Mouse (Mus musculus) limb, embryonic 10.5 days (tissue): ENCODE results near the gene Aicda. TPM values are rescaled to one million over a fixed set of nuclear protein-coding genes. Genes with fewer than 3 reads are reported as not detected.
"Not testable (repeated sequence)": the region's sequence is repeated elsewhere in the genome, so short reads cannot be mapped to it uniquely, and the experiment has no call there.

ENCODE experiments used
- DNase-seq: peaks from one replicate; pipeline ENCODE4 v3.0.0-alpha.2; 2017; ENCODE audit warnings: low spot score
- H3K27ac ChIP-seq: fragments of 300-500 bp; sonication (generic); 2 replicates; pipeline ENCODE4 v1.5.1; 2016; ENCODE audit warnings: mild to moderate bottlenecking
- H3K27me3 ChIP-seq: fragments of 300-500 bp; sonication (generic); 2 replicates; pipeline ENCODE4 v1.6.1; 2016; ENCODE audit warnings: low read depth, mild to moderate bottlenecking; ENCODE audit not compliant: poor library complexity, severe bottlenecking
- H3K36me3 ChIP-seq: fragments of 300-500 bp; sonication (generic); 2 replicates; pipeline ENCODE4 v1.6.1; 2016; ENCODE audit warnings: mild to moderate bottlenecking, moderate library complexity
- H3K4me1 ChIP-seq: fragments of 300-500 bp; sonication (generic); 2 replicates; pipeline ENCODE4 v1.6.1; 2016
- H3K4me3 ChIP-seq: fragments of 300-500 bp; sonication (generic); 2 replicates; pipeline ENCODE4 v1.5.1; 2016; ENCODE audit warnings: mild to moderate bottlenecking, moderate library complexity
- H3K9me3 ChIP-seq: fragments of 300-500 bp; sonication (generic); replicated peaks from 2 replicates; pipeline ENCODE4 v1.6.1; 2016; ENCODE audit warnings: mild to moderate bottlenecking
- WGBS: fragments of 180-500 bp; shearing (Covaris S2); methylation state at CpG from one replicate; pipeline ENCODE4 v1.1.7; 2016; 5-methylcytosine and 5-hydroxymethylcytosine counted together
- polyA plus RNA-seq: library from polyadenylated mRNA; unstranded; fragments of >200 nt; fragmentation: Nextera tagmentation; extraction: Ambion mirVana; gene quantifications from 2 replicates; pipeline ENCODE4 v1.2.1, GENCODE M21; 2016

The Aicda gene
- 0.28 TPM in 1 of 2 replicates, not detected in the other for polyA plus RNA-seq

- H3K4me3 ChIP-seq = no peak within 1 kb of the TSS
- H3K27me3 ChIP-seq = 0 out of 2 replicates have a peak, but pooled peaks cover 6% of the 10 kb centered on the region
- H3K4me1 ChIP-seq = no peaks in the 10 kb centered on the region
- H3K27ac ChIP-seq = no peak within 1 kb of the TSS
- no peaks in the 10 kb centered on the region for H3K9me3 ChIP-seq
- WGBS = 58% methylated on average over 9 of the region's 9 CpGs
- no peaks in the 10 kb centered on the region for H3K36me3 ChIP-seq
- no peak for DNase-seq
Observed at GRCm38 (mm10) chr6:122553606-122554005, at the start of gene Aicda. Aicda (plus strand) TSS chr6:122553801.

- H3K9me3 ChIP-seq = no peaks in the 10 kb centered on the region
- H3K36me3 ChIP-seq = no peaks in the 10 kb centered on the region
- H3K4me1 ChIP-seq = no peaks in the 10 kb centered on the region
- no peak overlapping the region for H3K27ac ChIP-seq
- 86% methylated on average over 4 of the region's 4 CpGs for WGBS
- no peak overlapping the region for H3K4me3 ChIP-seq
- no peaks in the 10 kb centered on the region for H3K27me3 ChIP-seq
- DNase-seq = no peak
Observed at GRCm38 (mm10) chr6:122505041-122505440, 48.6 kb upstream of the Aicda start.

DNA sequence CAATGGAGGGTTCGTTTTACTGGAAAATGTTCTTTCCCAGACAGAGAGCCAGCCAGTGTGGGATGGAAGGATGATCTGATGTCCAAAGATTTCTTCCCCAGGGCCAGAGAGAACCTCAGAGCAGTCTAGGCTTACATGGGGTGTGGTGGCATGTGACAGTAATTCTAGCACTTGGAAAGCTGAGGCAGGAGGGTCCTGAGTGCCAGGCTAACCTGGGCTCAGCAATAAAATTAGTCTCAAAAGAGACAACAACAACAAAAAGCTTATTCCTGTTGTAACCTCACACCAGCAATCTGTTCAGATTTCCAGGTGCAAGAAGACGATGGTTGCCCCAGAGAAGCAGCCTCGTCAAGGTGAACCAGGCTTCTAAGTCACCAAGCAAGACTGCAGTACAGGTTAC lies 48.1 kb upstream of the Aicda start, which contains the start of gene Mfap5:
Gene Mfap5 (plus strand): TSS at position 301 of the 400 bp plus-strand sequence.
- 90% methylated on average over 3 of the region's 3 CpGs for WGBS
- Histone ChIP-seq H3K36me3 (no peaks in the 10 kb centered on the region), H3K4me1 (no peaks in the 10 kb centered on the region), H3K27ac (no peak within 1 kb of the TSS), H3K4me3 (no peak within 1 kb of the TSS), H3K27me3 (no peaks in the 10 kb centered on the region), H3K9me3 (no peaks in the 10 kb centered on the region)
- no peak for DNase-seq

- 88% methylated on average over 8 of the region's 8 CpGs for WGBS
- Histone ChIP-seq H3K9me3 (no peaks in the 10 kb centered on the region), H3K4me1 (no peaks in the 10 kb centered on the region), H3K27ac (no peak overlapping the region), H3K36me3 (no peaks in the 10 kb centered on the region), H3K4me3 (no peak overlapping the region), H3K27me3 (no peaks in the 10 kb centered on the region)
- DNase-seq = no peak
Observed at GRCm38 (mm10) chr6:122508494-122508893, 45.1 kb upstream of the Aicda start.

- H3K4me1 ChIP-seq = no peaks in the 10 kb centered on the region
- H3K27me3 ChIP-seq = no peaks in the 10 kb centered on the region
- WGBS = 67% methylated on average over 12 of the region's 12 CpGs
- no peaks in the 10 kb centered on the region for H3K36me3 ChIP-seq
- no peak for DNase-seq
- H3K9me3 ChIP-seq = no peaks in the 10 kb centered on the region
- no peak overlapping the region for H3K4me3 ChIP-seq
- no peak overlapping the region for H3K27ac ChIP-seq
Observed at GRCm38 (mm10) chr6:122512914-122513878, 40.4 kb upstream of the Aicda start.

GRCm38 (mm10) chr6:122514312-122514711 lies 39.3 kb upstream of the Aicda start:
- DNase-seq = no peak
- no peaks in the 10 kb centered on the region for H3K4me1 ChIP-seq
- H3K36me3 ChIP-seq = no peaks in the 10 kb centered on the region
- no peaks in the 10 kb centered on the region for H3K9me3 ChIP-seq
- no peak overlapping the region for H3K4me3 ChIP-seq
- WGBS = 80% methylated on average over 3 of the region's 3 CpGs
- no peak overlapping the region for H3K27ac ChIP-seq
- H3K27me3 ChIP-seq = no peaks in the 10 kb centered on the region

DNA sequence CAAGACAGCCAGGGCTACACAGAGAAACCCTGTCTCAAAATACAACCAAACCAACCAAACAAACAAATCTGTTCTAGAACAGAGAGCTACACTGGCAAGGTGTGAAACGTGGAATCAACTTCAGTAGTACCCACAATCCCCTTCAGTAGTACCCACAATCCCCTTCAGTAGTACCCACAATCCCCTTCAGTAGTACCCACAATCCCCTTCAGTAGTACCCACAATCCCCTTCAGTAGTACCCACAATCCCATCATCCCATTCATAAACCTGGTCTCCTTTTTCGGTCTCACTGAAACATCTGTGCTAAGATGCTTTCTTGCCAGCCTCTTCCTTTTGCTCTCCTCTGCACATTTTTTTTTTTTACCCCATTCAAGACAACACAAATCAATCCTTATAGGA lies 37.8 kb upstream of the Aicda start:
- not testable (repeated sequence) for H3K9me3 ChIP-seq, H3K4me3 ChIP-seq, DNase-seq, H3K27ac ChIP-seq, H3K4me1 ChIP-seq, H3K36me3 ChIP-seq, H3K27me3 ChIP-seq
- 93% methylated on average over 2 of the region's 2 CpGs for WGBS

- DNase-seq = no peak
- H3K36me3 ChIP-seq = no peaks in the 10 kb centered on the region
- H3K9me3 ChIP-seq = no peaks in the 10 kb centered on the region
- no peaks in the 10 kb centered on the region for H3K27me3 ChIP-seq
- no peak overlapping the region for H3K4me3 ChIP-seq
- 97% methylated on average over 1 of the region's 1 CpGs for WGBS
- H3K4me1 ChIP-seq = 0 out of 2 replicates have a peak, but pooled peaks cover 2% of the 10 kb centered on the region
- H3K27ac ChIP-seq = no peak overlapping the region
Observed at GRCm38 (mm10) chr6:122517668-122518067, 35.9 kb upstream of the Aicda start.

- H3K4me1 ChIP-seq = 0 out of 2 replicates have a peak, but pooled peaks cover 2% of the 10 kb centered on the region
- no peaks in the 10 kb centered on the region for H3K27me3 ChIP-seq
- no peak overlapping the region for H3K4me3 ChIP-seq
- 45% methylated on average over 2 of the region's 2 CpGs for WGBS
- no peaks in the 10 kb centered on the region for H3K9me3 ChIP-seq
- no peak for DNase-seq
- H3K36me3 ChIP-seq = no peaks in the 10 kb centered on the region
- no peak overlapping the region for H3K27ac ChIP-seq
Observed at GRCm38 (mm10) chr6:122519384-122519783, 34.2 kb upstream of the Aicda start.

- H3K27ac ChIP-seq = no peak overlapping the region
- no peak overlapping the region for H3K4me3 ChIP-seq
- 0 out of 2 replicates have a peak, but pooled peaks cover 2% of the 10 kb centered on the region for H3K4me1 ChIP-seq
- H3K27me3 ChIP-seq = no peaks in the 10 kb centered on the region
- H3K9me3 ChIP-seq = no peaks in the 10 kb centered on the region
- H3K36me3 ChIP-seq = no peaks in the 10 kb centered on the region
- WGBS = 70% methylated on average over 9 of the region's 9 CpGs
- DNase-seq = no peak
Observed at GRCm38 (mm10) chr6:122522595-122522994, 31.0 kb upstream of the Aicda start.

GRCm38 (mm10) chr6:122523289-122523688 lies 30.3 kb upstream of the Aicda start:
- no peaks in the 10 kb centered on the region for H3K9me3 ChIP-seq
- DNase-seq = no peak
- no peak overlapping the region for H3K27ac ChIP-seq
- no peaks in the 10 kb centered on the region for H3K27me3 ChIP-seq
- no peak overlapping the region for H3K4me3 ChIP-seq
- 91% methylated on average over 8 of the region's 8 CpGs for WGBS
- H3K36me3 ChIP-seq = no peaks in the 10 kb centered on the region
- 0 out of 2 replicates have a peak, but pooled peaks cover 2% of the 10 kb centered on the region for H3K4me1 ChIP-seq

GRCm38 (mm10) chr6:122527596-122527995 lies 26.0 kb upstream of the Aicda start:
- 23% methylated on average over 12 of the region's 12 CpGs for WGBS
- peaks cover 7% of the 10 kb centered on the region for H3K4me1 ChIP-seq
- H3K36me3 ChIP-seq = no peaks in the 10 kb centered on the region
- no peak for DNase-seq
- H3K27me3 ChIP-seq = no peaks in the 10 kb centered on the region
- no peak overlapping the region for H3K27ac ChIP-seq
- no peaks in the 10 kb centered on the region for H3K9me3 ChIP-seq
- no peak overlapping the region for H3K4me3 ChIP-seq

DNA sequence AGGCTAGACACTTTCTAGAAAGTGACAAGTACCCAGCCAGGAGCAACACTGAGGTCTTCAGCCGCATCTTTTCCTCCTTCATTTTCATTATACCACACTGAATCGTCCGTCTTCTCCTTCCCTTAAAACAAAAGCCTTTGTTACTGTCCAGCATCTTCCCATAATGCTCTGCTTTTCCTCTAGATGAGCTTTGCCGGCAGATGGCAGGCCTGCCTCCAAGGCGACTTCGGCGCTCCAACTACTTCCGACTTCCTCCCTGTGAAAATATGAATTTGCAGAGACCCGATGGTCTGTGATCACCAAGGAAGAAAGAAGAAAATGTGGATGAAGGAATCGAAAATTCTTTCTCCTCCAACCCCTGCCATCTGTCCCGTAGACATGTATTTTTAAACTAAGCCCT lies 25.5 kb upstream of the Aicda start:
- no peaks in the 10 kb centered on the region for H3K27me3 ChIP-seq
- H3K36me3 ChIP-seq = no peaks in the 10 kb centered on the region
- H3K4me1 ChIP-seq = peaks cover 12% of the 10 kb centered on the region
- 82% methylated on average over 11 of the region's 11 CpGs for WGBS
- no peak overlapping the region for H3K27ac ChIP-seq
- no peak overlapping the region for H3K4me3 ChIP-seq
- H3K9me3 ChIP-seq = no peaks in the 10 kb centered on the region
- DNase-seq = no peak
